Mouse (Mus musculus): ENCODE data around the gene Bckdhb.
"Not testable (repeated sequence)": the region's sequence is repeated elsewhere in the genome, so short reads cannot be mapped to it uniquely, and the experiment has no call there.

Bckdhb gene

DNA sequence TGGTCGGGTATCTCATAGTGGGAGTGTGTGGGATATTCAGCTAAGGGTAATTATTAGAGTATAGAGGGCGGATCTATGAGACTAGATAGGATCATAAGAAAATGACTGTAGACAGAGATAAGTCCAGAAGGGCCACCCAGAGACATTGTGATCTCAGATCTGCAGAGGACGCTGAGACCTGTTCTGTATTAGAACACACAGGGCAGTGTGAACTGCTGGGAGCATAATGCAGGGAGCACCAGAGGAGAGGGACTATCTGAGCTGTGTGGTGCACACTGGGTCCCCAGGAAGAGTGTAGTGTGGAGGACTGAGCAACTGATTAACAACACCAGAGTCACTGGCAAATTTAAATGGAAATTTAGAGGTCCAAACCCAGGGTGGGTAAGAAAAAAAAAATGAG is 117.6 kb downstream of the Bckdhb start:
- no peak for DNase-seq (ENCODE audit: low read depth, low spot score)

DNA sequence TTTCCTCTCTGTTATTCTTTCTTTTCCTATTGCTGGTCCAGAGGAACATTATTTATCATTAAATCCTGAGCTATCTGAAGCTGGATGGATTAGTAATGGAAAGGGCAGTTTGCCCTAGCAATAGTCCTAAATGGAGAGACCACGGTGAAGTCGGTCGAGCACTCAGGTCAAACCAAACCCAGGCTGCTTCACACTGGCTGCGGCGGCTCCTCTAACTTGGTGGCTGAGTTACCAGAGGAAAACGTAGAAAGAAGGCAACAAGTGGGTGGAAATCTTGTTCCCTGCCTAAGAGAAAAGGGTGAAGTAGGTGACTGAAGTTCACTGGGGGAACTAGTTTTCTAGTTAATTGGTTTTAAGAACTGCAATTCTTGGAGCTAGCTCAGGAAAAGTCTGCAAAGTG is 119.2 kb downstream of the Bckdhb start:
- DNase-seq (ENCODE audit: low read depth, low spot score): no peak

DNA sequence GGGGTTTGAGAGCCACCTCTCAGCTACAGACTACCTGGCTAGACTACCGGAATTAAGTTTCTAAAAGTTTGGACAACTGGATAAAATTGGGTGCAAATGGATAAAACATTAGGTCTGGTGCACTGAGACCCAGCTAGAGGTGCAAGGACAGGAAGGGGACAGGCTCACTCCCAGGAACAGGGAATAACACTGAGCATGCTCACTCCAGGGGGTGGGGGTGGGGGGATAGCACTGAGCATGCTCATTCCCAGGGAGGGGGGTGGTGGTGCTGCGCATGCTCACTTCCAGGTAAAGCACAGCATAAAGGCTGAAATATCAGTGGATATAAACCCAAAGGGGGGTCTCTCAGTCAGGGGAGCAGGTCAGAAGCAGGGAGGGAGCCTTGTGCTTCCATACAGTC is 120.7 kb downstream of the Bckdhb start:
- DNase-seq (ENCODE audit: low read depth, low spot score): no peak

DNA sequence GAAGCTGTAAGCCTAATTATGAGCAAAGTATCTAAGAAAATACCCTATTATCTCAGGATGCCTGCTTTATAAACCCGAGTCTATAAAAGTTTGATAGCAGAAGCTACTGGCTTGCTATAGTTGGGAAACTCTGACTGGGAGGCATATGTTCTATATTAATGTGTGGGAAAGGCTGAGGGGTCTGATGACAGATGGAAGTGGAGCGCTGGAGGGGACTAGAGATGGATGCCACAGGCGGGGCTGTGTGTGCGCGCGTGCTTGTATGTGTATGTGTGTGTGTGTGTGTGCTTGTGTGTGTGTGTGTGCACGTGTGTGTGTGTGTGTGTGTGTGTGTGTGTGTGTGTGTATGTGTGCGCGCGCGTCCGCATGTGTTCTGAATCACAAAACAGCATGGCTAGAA is 121.4 kb downstream of the Bckdhb start:
- no peak for DNase-seq (ENCODE audit: low read depth, low spot score)

DNA sequence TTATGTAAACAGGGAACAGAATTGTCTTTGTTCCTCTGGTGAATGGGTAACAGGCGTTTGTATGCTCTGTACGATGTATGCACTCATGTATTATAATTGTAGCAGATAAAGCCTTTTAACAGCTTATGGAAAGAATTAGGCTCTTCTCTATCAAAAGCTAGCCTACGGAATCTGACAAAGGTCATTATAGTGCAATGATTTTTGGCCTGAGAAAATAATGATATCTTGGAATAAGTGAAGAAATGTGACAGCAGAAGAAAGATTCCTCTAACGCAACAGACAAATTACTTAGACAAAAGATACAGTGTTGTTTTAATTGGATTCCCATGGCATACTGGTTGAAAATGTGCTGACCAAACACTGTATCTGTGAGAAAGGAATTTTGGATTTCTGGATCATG is 122.0 kb downstream of the Bckdhb start:
- no peak for DNase-seq (ENCODE audit: low read depth, low spot score)

DNA sequence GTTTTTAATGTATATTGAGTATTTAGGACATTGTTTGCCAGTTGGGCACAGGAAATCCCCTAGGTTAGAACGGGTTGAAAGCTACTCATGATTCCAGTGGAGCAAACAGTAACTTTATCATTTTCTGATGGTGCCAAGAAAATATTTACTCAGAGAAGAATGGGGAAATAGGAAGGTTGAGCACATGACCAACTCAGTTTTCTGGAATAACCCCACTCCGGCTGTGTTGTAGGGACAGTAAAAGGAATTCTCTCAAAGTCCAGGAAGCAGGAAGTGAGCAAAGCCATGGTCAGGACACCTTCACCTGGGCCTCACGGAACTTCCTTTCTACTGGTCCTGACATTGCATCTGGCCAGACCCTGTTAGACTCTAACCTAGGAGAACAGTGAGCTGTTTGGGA is 122.5 kb downstream of the Bckdhb start:
- DNase-seq (ENCODE audit: low read depth, low spot score): no peak

DNA sequence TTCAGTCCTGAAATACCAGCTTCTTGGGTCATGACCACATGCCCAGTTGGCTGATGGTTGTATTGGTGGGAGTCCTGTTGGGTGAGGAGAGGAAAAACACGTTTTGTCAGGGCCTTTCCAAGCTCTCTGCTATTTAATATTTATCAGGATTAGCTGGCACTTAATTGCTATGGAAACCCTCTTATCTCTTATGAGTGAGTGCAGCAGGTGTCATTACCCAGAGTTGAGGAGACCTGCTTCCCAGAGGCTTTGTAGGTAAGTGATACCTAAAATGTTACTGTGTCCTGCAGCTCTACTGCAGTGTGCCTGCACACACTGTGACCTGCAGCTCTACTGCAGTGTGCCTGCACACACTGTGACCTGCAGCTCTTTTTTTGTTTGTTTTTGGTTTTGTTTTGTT is 124.2 kb downstream of the Bckdhb start:
- no peak for DNase-seq (ENCODE audit: low read depth, low spot score)

DNA sequence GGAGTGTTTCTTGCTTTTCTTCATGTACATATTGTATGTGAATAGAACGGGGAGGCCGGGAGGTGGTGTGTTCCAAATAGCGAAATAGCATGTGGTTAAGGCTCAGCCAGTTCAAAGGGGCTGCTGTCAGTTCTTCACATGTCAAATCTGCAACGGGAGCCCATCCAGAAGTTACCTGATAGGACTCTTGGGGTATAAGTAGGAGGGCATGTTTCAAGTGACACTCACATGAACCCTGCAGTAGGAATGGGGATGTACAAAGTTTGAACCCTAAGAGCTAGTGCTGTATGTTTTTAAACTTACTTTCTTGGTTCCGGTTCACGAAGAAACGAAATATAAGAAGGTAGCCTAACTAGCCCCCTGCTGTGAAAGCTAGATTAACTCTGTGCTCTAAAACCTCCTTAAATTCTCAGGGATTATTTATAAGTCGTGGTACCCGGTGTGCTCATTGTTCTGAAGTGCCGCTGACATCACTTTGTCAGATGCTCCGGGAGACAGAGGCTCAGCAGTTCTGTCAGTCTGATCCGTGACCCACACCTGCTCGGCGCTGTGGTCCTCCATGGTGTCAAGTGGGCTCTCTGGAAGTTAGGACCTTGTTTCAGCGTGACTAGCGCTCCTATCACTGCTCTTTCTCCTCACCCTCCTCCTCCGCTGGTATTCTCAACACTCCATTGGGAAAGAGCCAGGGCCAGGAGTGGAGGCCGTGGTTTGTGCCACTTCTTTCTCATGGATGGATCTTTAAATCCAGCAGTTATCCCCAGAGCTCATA is 126.1 kb downstream of the Bckdhb start:
- no peak for DNase-seq (ENCODE audit: low read depth, low spot score)

DNA sequence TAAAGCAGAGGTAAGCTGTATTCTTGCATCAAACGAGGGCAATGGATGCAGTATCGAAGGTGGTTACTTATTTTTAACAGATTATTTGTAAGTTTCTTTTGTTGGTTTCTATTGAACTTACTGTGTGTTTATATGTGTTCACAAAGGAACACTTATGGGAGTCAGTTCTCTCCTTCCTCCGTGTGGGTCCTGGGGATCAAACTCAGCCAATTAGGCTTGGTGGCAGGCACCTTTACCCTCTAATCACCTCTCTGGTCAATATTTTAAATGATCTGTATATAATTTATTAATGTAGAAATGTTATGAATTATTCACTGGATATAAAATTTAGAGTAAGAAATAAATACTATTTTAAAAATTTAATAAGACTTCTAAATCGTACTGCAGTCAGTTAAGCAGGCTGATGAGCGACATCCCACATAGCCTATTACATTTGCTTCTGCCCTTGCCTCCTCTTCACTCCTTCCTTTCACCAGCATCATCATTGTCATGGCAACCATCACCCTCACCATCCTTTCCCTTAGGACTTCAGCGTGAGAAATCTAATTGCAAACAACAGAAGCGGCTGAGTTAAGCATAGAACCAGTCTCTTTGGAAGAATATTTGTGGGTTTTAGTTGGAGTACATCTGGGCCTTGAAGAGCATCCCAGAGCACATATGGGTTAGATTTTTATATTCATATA is 130.3 kb downstream of the Bckdhb start:
- no peak for DNase-seq (ENCODE audit: low read depth, low spot score)

DNA sequence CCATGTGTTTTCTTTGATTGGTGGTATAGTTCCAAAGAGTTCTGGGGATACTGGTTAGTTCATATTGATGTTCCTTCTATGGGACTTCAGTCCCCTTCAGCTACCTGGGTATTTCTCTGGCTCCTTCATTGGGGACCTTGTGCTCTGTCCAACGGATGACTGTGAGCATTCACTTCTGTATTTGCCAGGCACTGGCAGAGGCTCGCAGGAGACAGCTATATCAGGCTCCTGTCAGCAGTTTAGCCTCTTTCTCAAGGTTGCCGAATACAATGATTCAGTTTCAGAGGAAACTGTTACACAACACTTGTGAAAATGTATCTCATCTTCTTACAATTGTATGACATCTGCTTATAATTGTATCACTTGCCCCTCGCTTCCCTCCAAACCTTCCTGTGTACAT is 135.8 kb downstream of the Bckdhb start:
- DNase-seq (ENCODE audit: low read depth, low spot score): not testable (repeated sequence)

DNA sequence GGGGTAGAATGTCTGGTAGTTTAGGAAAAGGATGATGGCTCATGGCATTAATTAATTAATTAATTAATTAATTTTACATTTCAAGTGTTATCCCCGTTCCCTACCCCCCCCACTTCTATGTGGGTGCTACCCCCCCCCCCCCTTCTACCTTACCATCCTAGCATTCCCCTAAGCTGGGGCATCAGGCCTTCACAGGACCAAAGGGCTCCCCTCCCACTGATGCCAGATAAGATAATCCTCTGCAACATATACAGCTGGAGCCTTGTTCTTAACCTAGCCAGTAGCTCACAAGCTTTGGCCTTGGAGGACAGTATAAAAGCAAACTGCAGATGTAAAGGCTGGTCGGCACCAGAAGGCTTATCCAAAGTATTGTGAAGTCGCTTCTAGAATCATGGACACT is 138.7 kb downstream of the Bckdhb start:
- DNase-seq (ENCODE audit: low read depth, low spot score): no peak

DNA sequence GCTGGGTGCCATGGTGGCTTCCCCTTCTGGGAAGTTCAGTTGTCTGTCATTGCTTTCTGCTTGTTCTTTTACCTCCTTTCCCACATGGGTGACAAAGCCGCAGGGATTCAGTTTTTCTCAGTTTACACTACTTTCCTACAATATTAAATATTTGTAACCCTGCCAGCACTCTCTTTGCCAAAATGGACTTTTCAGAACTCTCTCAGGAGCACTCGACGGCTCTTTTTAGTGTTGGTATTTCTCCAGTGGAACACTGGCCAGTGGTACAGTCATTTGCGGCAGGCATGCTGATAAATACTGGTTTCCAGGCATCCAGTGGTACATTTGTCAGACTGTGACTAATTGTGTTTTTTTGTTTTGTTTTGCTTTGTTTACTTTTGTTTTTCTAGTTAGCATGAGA is 139.2 kb downstream of the Bckdhb start:
- no peak for DNase-seq (ENCODE audit: low read depth, low spot score)

DNA sequence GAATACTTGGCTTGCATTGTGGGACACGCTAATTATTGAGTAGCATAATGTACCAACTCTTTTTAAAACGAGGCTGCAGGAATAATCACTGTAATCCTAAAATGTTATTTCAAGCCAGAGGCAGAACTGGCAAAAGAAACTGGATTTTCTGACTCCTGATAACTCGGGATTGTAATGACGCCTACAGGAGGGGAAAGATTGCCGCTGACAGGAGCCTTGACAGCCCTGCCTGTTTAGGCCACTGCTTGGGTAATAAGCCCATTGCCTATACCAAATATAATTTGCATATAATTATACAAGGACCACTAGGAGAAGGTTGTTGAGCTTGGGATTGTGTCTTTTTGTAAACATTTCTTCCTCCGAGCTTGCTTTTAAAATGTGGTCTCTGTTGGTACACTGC is 145.3 kb downstream of the Bckdhb start:
- no peak for DNase-seq (ENCODE audit: low read depth, low spot score)

DNA sequence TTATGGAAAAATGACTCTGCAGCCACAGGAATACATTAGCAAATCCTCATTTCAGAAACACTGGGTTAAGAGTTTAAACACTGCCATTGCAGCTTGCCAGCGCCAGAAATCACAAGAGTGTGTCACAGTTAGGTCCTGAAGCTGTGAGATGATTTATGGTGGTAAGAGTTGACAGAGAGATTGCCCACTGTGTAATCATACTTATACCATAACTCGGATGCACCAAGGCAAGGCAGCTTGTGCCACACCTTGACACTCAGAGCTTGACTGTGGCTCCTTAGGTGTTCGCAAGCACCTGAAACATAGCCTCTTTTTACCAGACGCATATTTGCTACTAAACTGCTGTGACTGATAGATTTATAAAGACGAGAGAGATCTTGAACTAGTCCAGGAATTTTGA is 145.8 kb downstream of the Bckdhb start:
- DNase-seq (ENCODE audit: low read depth, low spot score): no peak

DNA sequence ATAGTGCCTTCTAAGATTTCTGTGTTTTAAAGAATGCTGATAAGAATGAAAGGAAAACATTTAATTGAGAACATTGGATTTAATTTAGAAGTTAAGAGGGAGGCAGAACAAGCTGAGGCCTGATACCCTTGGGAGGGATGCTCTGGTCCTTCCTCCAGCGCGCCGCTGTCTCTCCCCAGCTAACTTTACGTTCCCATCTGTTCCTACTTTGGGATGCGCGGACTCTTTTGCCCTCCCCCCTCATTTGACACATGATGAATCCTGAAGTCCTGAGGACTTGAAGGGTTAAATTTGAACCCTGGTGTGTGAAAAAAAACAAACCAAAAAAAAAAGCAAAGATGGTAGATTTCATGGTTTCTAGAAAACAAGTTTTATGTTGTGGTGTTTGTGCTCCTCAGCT is 147.6 kb downstream of the Bckdhb start:
- no peak for DNase-seq (ENCODE audit: low read depth, low spot score)

DNA sequence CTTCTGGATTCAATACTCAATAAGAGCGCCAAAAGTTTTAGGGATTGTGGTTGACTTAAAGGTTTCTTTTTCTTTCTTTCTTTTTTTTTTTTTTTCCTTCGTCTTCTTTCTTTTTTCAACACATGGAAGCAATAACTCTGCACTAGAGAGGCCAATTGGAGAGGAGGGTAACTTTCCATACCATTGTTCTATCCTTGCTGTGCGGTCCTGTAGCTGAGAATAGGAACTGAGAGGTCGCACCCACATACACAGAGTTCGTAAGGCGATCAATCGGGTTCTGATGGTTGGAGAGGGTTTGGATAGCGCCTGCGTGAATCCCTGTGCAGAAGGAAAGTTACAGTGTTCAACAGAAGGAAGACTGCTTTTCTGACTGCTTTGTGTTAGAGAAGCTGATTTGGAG is 148.3 kb downstream of the Bckdhb start:
- DNase-seq (ENCODE audit: low read depth, low spot score): no peak

DNA sequence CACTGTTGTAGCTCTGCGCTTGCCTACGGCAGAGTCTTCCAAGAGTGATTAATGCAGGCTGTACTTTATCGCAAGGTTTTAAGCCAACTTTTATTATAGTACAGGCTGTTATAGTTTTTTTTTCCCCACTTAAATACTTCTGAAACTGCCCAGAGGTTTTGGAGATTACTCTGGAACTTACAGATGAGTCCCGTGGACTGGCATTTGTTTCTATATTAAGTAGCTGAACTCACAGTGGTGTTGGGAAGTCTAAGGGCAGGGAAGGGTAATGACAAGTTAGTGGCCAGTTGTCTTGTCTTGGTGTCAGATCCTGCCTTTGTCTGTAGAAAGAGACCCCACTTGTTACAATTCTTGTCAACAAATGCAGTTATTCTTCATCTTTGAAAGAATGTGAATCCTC is 158.6 kb downstream of the Bckdhb start:
- DNase-seq (ENCODE audit: low read depth, low spot score): no peak

DNA sequence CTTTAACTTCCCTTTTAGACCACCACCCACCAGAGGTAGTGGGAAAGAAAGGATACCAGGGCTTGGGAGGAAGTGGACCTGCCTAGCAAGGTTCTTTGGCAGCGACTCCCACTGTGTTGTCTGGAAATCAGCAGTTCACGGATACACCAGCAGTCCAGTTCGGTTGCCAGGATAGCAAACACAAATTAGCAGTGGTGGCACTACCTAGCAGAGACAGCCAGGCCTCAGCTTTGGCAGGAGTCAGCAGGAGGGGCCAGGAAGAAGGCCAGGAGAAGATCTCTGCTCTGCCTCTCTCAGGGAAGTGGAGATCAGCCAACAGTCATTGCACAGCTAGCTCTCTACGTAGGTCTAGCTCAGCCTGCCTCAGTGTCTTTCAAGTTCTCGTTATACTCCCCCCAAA is 159.7 kb downstream of the Bckdhb start:
- no peak for DNase-seq (ENCODE audit: low read depth, low spot score)

DNA sequence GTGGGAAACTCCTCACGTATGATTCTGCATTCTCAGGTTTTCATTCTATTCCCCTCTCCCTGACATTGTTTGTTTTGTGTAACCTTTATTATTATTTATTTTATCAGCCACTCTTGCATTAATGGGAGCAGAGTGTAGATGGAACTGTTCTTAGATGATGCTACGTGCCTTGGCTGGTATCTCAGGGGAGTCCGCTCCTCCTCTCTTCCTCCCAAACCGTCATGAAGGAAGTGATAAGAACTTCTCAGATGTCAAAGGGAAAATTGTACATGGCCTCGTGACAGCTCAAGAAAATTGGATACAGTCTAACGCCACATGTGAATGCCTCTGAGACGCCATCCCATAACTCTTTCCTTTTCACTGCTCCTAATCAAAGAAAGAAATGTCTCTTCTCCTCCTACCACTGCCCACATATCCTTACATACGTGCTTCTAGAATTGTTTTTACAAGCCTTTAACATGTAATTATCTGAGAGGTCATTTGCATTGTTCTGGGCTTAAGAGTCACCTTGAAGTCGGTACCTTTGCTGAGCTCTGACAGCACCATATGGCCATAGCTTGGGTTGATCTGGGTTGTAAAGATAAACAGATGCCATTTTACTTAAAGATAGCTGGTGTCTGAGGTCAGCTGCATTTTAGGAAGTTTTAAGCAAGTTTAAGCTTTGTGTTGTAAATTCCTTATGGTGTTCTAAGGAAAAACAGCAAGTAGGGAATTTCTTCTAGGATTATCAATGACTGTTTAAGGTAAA is 165.5 kb downstream of the Bckdhb start:
- DNase-seq (ENCODE audit: low read depth, low spot score): no peak

DNA sequence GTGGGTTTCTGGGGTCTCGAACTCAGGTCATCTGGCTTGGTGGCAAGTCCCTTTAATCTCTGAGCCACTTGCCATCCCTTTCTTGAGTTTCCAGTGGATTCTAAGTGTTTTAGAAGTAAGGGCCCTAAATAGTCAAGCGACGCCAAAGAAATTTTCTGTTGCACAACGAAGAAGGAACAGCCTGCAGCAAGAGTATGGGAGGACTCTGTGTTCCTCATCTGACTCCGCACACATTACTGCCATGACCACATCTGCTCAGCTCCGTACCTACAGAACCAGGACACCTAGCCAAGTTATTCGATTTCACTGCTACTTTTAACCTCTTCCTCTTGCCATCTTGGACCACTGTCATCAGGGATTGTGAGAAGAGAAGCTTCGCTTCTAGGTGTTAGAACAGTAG is 168.0 kb downstream of the Bckdhb start:
- DNase-seq (ENCODE audit: low read depth, low spot score): no peak

DNA sequence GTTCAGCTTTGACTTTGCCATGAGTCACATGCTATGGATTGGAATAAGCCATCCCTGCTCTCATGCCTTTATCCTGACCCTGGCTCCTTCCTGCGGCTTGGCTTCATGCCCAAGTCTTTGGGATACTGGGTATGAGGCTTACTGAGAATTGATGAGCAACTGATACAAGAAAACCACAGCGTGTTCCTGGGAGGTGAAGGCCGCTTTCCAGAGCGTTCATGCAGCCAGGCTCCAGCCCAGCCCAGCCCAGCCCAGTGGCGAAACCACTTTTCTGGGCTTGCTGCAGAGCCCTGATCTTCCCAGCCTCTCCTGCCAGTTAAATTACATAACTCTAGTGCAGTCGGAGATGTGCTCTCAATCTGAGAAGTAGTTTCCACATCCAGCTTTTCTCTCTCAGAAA is 169.2 kb downstream of the Bckdhb start:
- DNase-seq (ENCODE audit: low read depth, low spot score): no peak

DNA sequence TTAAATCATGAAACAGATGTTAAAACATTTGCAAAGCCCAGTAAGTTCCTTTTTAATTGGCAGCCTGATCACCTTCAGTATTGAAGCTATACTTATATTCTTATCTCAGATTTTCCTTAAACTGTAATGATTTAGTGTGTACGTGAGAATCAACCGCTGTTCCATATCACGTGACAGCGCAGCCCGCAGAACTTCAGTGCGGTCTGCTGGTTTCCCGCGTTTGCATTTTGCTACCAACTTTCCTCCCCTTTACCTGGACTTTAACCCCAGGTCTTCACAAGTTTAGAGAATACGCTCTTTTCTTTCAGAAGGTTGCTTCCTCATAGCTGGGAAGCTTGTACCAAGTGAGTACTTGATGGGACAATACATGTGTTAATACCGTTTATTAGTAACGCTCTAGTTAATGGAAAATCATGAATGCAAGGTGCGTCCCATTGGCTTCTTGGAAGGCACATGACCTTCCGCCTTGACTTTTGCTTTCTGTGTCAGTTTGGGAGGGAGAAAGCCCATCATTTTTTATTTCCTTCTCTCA is 171.6 kb downstream of the Bckdhb start:
- DNase-seq (ENCODE audit: low read depth, low spot score): no peak

DNA sequence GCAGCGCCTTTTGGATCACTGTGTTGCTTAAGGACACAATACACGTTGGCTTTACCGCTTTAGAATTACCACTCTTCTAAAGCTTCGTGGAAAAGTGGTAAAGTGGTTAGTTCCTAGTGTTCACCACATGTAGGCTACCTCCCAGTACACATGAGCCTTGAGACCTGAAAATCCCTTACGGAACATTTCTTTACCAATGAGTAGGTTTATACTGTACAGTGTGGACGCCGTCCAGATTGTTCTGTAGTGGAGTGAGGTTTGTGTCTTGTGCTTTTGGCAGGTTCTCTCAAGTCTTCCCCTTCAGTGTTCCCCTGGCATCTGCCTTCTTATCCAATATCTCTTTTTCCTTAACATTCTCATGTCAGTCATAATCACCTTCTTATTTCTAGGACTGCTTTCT is 178.4 kb downstream of the Bckdhb start:
- no peak for DNase-seq (ENCODE audit: low read depth, low spot score)

All from R1 (cell line).